1 mouse cellular context compared by ENCODE assay signal in genomic region chr8:106044151-106044550, GRCm38 (mm10).
TF ChIP-seq lines count a peak whose summit lies in the region.

No protein-coding gene starts in this region.

TF ChIP-seq in CH12.LX, 34 proteins besides CTCF, POLR2A, EP300 and RAD21 (continued from another document):
- TF ChIP-seq MAZ (IDR thresholded peaks at IDR 0.05; ENCODE audit: low read depth, low read length) (no peak), MAFK (IDR thresholded peaks at IDR 0.05; ENCODE audit: insufficient replicate concordance, low read length) (no peak), NRF1 (IDR thresholded peaks at IDR 0.05; ENCODE audit: low read depth, low read length) (no peak), ZC3H11A (IDR thresholded peaks at IDR 0.05; ENCODE audit: low read depth, low read length) (no peak), NELFE (IDR thresholded peaks at IDR 0.05; ENCODE audit: low read depth, low read length) (no peak), RCOR1 (conservative IDR thresholded peaks at IDR 0.05; ENCODE audit: low read depth, low read length) (no peak), HCFC1 (IDR thresholded peaks at IDR 0.05; ENCODE audit: low read depth, low read length) (no peak), ETS1 (conservative IDR thresholded peaks at IDR 0.05; ENCODE audit: low read depth, low read length) (peak; percentile 56)
